8 mouse cellular contexts compared by ENCODE assay signal in the genomic region with DNA sequence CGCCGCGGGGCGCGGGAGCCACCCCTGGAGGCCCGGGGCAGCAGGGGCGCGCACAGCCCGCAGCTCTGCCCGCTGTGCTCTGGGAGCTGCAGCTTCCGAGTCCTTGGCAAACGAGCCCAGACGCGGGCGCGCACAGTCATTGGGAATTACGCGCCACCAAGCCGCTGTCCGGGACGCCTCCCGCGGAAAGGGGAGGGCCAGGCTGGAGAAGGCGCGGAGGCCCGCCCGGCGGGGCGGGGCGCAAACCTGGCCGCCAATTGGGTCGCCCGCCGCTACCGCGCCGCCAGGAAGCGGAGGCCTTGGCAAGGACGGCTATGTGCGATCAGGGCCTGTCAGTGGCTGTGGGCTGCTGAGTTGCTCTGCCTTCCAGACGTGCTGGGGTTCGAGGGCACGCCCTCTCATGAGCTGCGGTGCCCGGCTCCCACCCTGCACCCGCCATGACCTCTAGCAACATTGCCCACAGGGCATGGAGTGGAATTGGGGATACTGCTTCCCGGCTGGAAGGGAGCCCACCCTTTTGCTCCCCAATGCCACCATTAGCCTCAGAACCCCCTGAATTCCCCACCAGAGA.
A peak's percentile ranks its signal among the peaks of the same experiment; 100 is the strongest.
DNase-seq lines count a peak whose midpoint lies in the region; ATAC-seq and TF ChIP-seq lines count a peak whose summit lies in the region.
"Not testable (repeated sequence)": the region's sequence is repeated elsewhere in the genome, so short reads cannot be mapped to it uniquely, and the experiment has no call there.

No protein-coding gene starts in this region.

- peak; percentile 6 for DNase-seq in adrenal gland, adult 8-10 months
- peak; percentile 22 to 26 for DNase-seq in heart, adult 2 months
- peak; percentile 57 for DNase-seq in intestine, embryonic 14.5 days (ENCODE audit: low spot score)
- DNase-seq in left cerebral cortex, postnatal 25 days (ENCODE audit: low spot score in 2 of 2) = peak; percentile 1 to 3
- DNase-seq in lung, postnatal 10 days = peak; percentile 33
- peak; percentile 17 for DNase-seq in ovary, postnatal 36 days (ENCODE audit: low spot score)
- peak; percentile 20 for DNase-seq in urinary bladder, postnatal 14 days (ENCODE audit: low spot score)

- H3K9me3 ChIP-seq in embryonic facial prominence, embryonic 12.5 days; intestine, embryonic 14.5 days (ENCODE audit: control insufficient read depth, low read length): not testable (repeated sequence)

- H3K79me2 ChIP-seq in heart, adult 2 months (replicated peaks; ENCODE audit: control insufficient read depth, insufficient read depth, low read length) = not testable (repeated sequence)

- H3K4me1 ChIP-seq in embryonic facial prominence, embryonic 12.5 days; heart, adult 2 months (ENCODE audit: control insufficient read depth, insufficient read depth, low read length); intestine, embryonic 14.5 days (replicated peaks; ENCODE audit: control insufficient read depth, insufficient read depth, low read length): not testable (repeated sequence)

- not testable (repeated sequence) for TF ChIP-seq POLR2A in heart, adult 2 months (IDR thresholded peaks at IDR 0.05; ENCODE audit: insufficient read depth, low read depth, low read length)

- 6% methylated on average over 23 of the region's 47 CpGs for WGBS in embryonic facial prominence, embryonic 12.5 days
- WGBS in heart, adult 2 months = 5% methylated on average over 36 of the region's 47 CpGs
- 3% methylated on average over 21 of the region's 47 CpGs for WGBS in intestine, embryonic 14.5 days

- H3K4me2 ChIP-seq in embryonic facial prominence, embryonic 12.5 days (replicated peaks) = peak overlapping the region; percentile 34
- 0 out of 2 replicates have a peak overlapping the region, but pooled peaks have one; percentile 15 for H3K4me2 ChIP-seq in intestine, embryonic 14.5 days (ENCODE audit: low read length)

- H3K36me3 ChIP-seq in embryonic facial prominence, embryonic 12.5 days; heart, adult 2 months (ENCODE audit: control insufficient read depth, insufficient read depth, low read length); intestine, embryonic 14.5 days (ENCODE audit: control insufficient read depth, insufficient read depth, low read length): not testable (repeated sequence)

- peak overlapping the region; percentile 25 for H3K4me3 ChIP-seq in embryonic facial prominence, embryonic 12.5 days
- H3K4me3 ChIP-seq in heart, adult 2 months = not testable (repeated sequence)
- H3K4me3 ChIP-seq in intestine, embryonic 14.5 days (ENCODE audit: low read depth, low read length) = peak overlapping the region; percentile 11; the same call in 1 of the 2 replicates

- intact Hi-C loops in heart, adult 2 months (cut with DNase I); left cerebral cortex, postnatal 25 days (cut with DNase I): not testable (repeated sequence)

- H3K27ac ChIP-seq in embryonic facial prominence, embryonic 12.5 days; heart, adult 2 months; intestine, embryonic 14.5 days (ENCODE audit: low read depth): not testable (repeated sequence)

- not testable (repeated sequence) for H3K27me3 ChIP-seq in embryonic facial prominence, embryonic 12.5 days; heart, adult 2 months (ENCODE audit: control insufficient read depth, insufficient read depth, low read length); intestine, embryonic 14.5 days (replicated peaks; ENCODE audit: control insufficient read depth, insufficient read depth, low read length)

- not testable (repeated sequence) for ATAC-seq in embryonic facial prominence, embryonic 12.5 days (ENCODE audit: insufficient number of reproducible peaks, insufficient read depth, low FRiP score, low TSS enrichment); intestine, embryonic 14.5 days (replicated peaks; ENCODE audit: low FRiP score, low TSS enrichment, low read depth)

- not testable (repeated sequence) for H3K9ac ChIP-seq in embryonic facial prominence, embryonic 12.5 days; heart, adult 2 months (ENCODE audit: low read depth, low read length); intestine, embryonic 14.5 days (ENCODE audit: low read length)

- not testable (repeated sequence) for TF ChIP-seq CTCF in heart, adult 2 months (IDR thresholded peaks at IDR 0.05)

- TF ChIP-seq EP300 in heart, adult 2 months (IDR thresholded peaks at IDR 0.05; ENCODE audit: insufficient read depth, low read depth, low read length) = not testable (repeated sequence)

Comparison
In these comparisons a context has a peak if more than half of its experiments do, and no peak if none do; other contexts are left out.
1. DNase-seq: peak in every context shown above with its lines; median percentile 57 in intestine, embryonic 14.5 days; 33 in lung, postnatal 10 days; 24 in heart, adult 2 months; 20 in urinary bladder, postnatal 14 days; 17 in ovary, postnatal 36 days; 6 in adrenal gland, adult 8-10 months; 2 in left cerebral cortex, postnatal 25 days.